Mouse (Mus musculus) heart, adult 9 months (tissue): ENCODE data around the gene Uxt.
A peak's percentile ranks its signal among the peaks of the same experiment; 100 is the strongest.

Experiments
- DNase-seq, 2 experiments: peaks; one replicate each; pipeline ENCODE4 v3.0.0; 2022; ENCODE audit warnings: low spot score in 2 of 2

Gene Uxt

DNA sequence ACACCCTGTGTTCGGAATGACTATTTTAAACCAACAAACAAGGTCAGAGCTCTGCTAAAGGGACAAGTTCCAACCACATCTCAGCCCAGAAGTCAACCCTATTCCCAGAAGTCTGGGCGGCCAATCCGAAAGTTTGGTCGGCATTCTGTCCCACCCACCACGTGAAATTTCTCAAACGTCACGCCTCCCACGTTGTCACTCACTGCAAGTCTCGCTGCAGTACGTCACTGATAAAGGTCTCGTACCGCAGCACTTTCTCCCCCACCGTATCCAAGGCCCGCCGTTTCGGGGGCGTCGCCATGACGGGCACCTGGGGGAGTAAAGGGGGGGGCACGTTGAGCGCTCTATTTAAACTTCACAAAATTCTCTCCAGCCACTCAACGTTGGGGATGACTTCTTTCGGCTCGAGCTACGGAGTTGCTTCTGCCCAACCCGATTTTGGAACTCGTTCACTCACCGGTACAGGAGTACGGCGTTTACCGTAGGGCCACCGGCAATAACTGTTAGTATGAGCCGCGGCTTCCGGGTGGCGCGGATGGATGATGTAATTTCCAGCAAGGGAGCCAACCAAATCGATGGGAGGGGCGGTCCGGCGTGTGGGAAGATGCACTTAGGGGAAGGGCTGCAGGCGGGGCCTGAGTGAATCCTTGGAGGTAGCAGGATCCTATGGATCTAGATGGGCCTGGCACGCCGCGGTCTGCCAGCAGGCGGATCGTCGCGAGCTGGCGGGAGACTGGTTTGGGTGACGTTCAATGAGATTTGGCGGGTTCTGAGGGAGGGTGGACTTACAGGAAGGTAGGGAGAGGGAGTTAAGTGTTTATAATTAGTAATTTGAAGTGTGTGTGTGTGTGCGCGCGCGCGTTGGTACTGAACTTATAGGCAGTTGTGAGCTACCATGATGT, at the start of gene Uxt:
TSS of gene Uxt (minus strand) at position 541 of the 902 bp plus-strand sequence.
- DNase-seq, result peak; percentile 81 to 88

DNA sequence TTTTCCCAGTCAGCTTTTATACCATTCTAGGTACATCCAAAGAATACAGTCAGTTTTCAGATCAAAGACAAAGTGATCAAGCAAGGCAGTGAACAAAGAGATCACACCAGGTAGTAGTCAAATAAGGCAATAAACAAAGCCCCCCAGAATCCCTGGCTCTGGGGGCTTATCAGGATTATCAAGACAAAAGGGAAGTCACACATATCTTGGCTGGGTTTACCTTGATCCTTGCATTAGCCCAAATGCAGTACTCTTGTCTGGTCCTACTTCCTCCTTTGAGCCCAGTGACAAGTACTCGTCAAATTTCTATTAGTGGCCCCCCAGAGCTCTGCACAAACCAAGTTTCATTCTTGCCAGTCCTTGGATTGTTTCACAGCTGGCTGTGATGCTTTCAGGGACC, 19.1 kb upstream of the Uxt start:
- no peak for DNase-seq

DNA sequence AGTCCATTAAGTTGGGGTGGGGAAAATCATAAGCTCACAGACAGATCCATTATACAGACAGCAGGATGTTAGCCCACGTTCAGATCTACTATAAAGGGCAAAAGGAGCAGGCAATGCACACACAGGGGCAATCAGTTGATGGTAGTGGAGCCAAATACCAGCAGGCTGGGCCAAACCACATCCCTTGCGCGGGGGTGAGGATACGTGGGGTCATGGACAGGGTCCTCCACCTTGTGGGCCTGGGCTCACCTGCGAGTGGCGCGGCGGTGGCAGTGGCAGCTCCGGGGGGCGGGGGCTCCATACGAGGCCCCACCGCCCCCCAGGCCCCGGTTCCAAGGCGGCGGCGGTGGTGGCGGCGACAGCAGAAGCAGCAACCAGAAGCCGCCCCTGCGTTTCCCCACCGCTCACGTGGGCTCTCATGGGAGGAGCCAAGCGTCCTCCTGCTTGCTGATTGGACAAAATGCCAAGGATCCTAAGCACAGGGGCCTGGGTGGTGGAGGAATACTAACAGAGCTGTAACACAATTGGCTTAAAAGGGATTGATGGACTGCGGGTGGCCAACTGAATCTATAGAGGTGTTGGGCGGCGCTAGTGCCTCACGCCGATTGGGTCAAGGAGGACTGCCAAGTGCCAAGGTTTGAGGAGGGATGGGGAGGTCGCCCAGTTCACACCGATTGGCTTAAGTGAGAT, 11.5 kb downstream of the Uxt start, which contains the start of gene Elk1:
TSS of gene Elk1 (minus strand) at position 418 of the 690 bp plus-strand sequence.
- DNase-seq, result peak; percentile 87 to 92

DNA sequence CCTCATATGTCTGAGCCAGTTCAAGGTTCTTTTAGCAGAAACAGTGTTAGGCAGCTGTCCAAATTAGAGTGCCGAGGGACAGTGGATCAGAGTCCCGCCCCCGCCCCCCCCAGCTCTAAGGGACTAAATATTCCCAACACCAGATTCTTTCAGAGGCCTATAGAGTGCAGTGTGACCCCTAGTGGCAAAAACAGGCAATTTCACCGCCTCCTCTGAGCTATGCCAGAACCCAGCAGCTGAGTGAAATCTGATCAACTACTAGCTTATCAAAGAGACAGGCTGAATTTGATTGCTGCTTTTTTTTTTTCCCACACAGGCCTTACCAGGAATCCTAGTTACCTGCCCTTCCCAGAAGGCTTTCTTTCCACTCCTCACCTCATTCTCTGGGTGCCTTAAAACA, 15.8 kb downstream of the Uxt start:
- DNase-seq, result peak in 1 of 2 experiments; percentile 32

DNA sequence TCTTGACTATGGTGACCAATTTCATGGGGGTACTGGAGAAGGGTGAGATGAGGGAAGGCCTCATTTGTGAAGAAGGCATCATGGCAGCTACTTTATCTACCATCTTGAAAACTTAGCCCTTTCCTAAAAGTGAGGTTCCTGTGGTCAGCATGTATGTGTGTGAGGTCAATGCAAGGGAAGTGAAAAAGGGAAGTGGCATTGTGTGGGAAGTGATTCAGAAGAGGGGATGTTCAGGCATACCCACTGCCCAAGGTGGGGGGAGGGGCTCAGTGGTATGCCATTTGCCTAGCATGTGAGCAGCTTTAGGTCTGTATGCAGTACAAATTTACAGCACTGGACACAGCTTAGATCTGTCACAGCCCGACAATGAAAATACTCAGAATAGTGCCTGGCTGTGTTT, 29.9 kb downstream of the Uxt start:
- peak; percentile 14 to 37 for DNase-seq

DNA sequence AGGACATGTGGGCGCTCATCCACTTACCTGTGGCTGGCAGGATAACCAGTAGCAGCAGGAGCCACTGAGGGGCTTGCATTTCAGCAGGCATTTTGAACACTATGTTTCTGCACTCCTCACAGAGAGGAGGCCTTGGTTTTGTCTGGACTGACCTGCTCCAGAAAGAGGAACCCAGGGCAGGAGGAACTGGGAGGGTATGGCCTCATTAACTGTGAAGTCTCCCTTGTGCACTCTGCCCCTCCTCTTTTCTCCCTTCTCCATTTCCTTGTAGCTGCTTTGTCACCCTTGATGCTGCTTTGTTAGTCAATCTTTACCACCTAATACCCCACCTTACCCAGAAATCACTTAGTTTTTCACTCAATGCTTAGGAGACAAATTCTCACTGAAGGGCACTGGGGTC, 30.5 kb downstream of the Uxt start, which contains the start of gene Cfp:
TSS of gene Cfp (minus strand) at position 192 of the 400 bp plus-strand sequence.
- no peak for DNase-seq

DNA sequence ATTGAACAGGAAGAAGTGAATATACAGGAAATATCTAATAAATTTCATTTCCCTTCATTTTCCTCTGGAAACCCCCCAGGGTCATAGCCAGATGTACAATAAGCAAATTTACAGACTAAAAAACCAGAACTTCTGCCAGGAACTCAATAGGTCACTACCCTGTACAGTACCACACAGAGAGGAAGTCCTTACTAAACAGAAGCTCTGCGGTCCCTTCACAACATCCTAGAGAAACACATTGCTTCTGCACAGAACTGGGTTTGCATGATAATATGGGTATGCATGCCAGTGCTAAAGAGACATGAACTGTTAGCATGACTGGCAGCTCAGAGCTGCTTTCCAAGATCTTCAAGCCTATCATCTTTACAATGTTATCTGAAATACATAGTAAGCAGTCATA, 32.0 kb downstream of the Uxt start:
- DNase-seq, result peak in 1 of 2 experiments; percentile 12

DNA sequence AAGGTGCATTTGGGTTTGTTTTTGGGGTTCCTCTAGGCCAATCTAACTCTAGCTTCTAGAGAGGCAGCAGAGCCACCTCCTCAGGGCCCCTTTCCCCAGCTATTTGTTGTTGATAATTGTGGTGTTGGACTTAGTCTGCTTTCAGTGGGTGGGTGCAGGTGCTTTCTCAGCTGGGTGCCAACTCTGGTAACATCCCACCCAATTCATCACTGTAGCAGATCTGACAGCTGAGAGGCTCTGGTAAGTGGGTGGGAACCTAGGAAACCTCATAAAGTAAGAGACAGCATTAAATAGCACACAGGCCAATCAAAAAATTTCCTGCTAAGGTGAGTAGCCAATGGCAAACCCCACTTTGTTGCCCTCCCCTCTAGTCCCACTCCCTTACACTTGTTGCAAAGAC, 36.8 kb downstream of the Uxt start:
- no peak for DNase-seq

DNA sequence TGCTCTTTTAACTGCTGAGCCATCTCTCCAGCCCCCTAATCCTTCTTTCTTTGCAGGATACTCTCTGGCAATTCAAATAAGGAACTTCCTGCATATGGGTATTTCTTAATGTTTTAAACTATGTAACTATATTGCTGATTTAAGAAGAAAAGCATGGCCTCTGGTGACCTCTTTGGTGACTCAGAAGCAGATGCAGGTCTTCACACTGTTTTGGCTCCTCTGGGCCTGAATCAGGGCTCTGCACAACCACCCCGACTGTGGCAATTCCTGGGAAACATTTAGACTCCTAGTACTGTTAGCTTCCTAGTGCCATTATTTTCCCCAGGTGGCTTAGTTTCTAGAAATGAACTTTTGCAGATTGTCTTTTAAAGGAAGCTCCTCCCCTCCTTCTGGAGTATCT, 38.3 kb downstream of the Uxt start:
- DNase-seq, result no peak

DNA sequence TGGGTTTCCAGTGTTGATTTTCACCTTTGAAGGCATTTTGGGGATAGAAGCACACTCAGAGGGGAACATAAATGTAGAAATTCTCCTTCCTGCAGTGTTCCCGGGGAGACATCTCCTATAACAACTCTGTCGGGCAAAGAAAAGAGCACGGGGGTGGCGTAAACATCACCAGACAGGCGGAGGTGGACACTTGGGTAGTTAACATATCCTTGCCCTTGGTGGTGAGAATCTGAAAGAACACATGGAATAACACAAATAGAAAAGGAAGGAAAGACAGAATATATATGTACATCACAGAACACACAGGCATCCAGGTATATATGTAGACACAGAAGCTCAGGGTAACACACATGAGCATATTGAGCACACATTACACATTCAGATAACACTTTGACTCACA, 40.5 kb downstream of the Uxt start:
- DNase-seq, result no peak

DNA sequence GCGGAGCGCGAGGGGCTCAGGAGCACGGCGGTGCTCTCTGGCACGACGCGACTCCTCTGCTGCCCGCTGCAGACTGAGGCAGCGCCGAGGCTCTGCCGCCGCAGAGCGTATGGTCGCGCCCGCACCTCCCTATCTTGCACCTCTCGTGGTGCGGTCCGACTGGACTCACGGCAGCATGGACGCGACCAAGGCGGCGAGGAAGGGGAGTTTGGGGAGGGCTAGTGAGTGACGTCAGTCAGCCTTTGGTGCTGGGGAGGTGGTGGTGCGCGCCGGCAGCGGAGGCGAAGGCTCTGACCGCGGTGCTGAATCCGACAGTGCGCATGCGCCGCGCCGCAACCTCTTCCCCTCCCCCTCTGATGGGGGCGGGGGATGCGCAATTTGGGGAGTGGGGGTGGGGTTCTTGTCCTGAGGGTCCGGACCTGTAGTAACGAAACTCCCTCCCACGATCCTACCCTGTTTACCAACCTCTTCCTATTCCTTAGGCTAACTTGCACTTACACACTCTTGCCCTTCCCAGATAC, 40.9 kb downstream of the Uxt start, which contains the start of gene Syn1:
TSS of gene Syn1 (minus strand) at position 161 of the 521 bp plus-strand sequence.
- DNase-seq, result peak; percentile 40 to 56

DNA sequence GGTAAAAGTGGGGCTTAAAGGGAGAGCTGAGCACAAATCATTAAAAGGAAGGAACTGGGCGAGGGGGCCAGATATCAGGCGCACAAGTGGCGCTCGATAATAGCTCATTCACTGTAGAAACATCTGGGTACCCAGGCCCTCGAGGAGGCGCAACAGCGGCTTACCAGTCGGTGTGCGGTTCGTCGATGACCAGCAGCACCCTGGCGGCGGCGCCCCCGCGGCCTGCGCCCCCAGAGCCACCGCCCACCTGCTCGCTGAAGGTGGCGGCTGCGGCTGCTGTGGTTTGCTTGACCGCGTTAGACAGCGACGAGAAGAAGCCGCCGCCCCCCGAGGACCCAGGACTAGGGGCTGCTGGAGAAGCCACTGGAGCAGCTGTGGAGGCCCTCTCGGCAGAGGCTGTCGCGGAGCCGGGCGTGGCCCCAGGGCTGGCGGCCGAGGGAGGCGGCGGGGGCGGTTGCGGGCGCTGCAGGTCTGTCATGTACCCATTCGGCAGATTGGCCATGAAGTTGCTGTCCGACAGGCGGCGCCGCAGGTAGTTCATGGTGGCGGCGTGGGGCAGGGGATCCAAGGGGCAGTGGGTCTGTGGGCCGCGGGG, 41.5 kb downstream of the Uxt start:
- DNase-seq, result no peak

DNA sequence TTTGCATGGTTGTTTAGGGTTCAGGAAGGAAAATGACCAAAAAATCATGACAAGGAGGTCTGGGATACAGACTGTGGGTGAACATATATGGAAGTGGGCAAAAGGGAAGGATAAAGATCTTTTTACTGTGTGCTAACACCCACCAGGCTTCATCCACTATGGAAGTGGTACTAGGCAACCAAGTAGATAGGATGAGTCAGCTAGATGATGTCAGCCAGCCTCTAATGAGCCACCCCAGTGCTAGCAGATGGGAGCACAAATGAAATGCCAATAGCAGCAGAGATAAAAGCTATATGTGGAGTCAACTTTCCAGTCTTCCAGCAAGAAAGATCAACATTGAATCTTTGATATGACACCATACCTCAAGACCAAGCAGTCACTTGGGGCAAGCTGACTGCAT, 46.7 kb downstream of the Uxt start:
- no peak for DNase-seq

DNA sequence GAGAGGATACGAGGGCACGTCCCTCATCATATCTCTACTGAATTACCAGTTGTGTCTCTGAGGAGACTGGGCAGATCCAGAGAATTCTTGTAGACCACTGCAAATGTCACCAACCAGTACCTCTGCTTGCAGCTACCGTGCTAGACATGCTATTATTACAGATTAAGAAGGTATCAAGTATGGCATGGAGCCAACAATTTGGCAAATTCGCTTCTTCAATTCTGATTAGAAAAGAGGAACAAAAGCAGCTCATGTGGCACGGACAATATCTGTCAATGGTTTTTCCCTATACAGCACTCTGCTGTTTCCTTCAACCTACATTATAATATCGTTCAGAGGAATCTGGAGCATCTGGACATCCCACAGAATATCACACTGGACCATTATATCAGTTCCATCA, 48.1 kb downstream of the Uxt start:
- no peak for DNase-seq

DNA sequence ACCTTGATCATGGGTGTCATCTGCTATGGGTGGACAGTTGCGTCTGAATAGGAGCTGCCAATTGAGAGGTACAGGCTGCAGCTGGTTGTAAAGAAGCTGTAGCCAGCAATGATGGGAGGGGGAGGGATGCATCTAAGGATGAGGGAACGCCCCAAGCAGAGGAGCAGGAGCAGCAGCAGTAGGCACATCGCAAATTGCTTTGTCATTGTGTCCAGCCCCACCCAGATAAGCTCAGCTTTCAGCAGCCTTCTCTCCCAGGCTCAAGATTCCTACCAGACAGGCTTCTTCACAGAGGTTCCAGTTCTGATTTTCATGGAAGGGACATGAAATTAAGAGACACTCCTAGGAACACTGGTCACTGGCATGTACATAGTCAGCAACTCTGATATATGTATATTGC, 51.7 kb downstream of the Uxt start:
- no peak for DNase-seq
